Mouse (Mus musculus) liver, embryonic 13.5 days (tissue): ENCODE measurements around the gene Zc3h7b. TPM values are rescaled to one million over a fixed set of nuclear protein-coding genes. Genes with fewer than 3 reads are reported as not detected.

Source experiments
- ATAC-seq: fragments of 200-750 bp; cut with Nextera tagmentation; 2 replicates; pipeline ENCODE4 v1.8.0; 2017; ENCODE audit warnings: low read depth, mild to moderate bottlenecking, moderate number of reproducible peaks, moderate library complexity
- DNase-seq: peaks from one replicate; pipeline ENCODE4 v3.0.0; 2022
- H3K27ac ChIP-seq: fragments of 300-500 bp; sonication (generic); 2 replicates; pipeline ENCODE4 v1.5.1; 2015; ENCODE audit warnings: moderate library complexity, mild to moderate bottlenecking, inconsistent platforms
- H3K27me3 ChIP-seq: fragments of 300-500 bp; sonication (generic); 2 replicates; pipeline ENCODE4 v1.6.1; 2015; ENCODE audit warnings: mild to moderate bottlenecking, inconsistent platforms
- H3K36me3 ChIP-seq: fragments of 300-500 bp; sonication (generic); 2 replicates; pipeline ENCODE4 v1.6.1; 2015; ENCODE audit warnings: mild to moderate bottlenecking, inconsistent platforms
- H3K4me1 ChIP-seq: fragments of 300-500 bp; sonication (generic); replicated peaks from 2 replicates; pipeline ENCODE4 v1.6.1; 2015; ENCODE audit warnings: inconsistent platforms
- H3K4me2 ChIP-seq: fragments of 300-500 bp; sonication (generic); 2 replicates; pipeline ENCODE4 v1.6.1; 2015; ENCODE audit warnings: inconsistent platforms, mild to moderate bottlenecking, moderate library complexity
- H3K4me3 ChIP-seq: fragments of 300-500 bp; sonication (generic); replicated peaks from 2 replicates; pipeline ENCODE4 v1.5.1; 2015; ENCODE audit warnings: mild to moderate bottlenecking, inconsistent platforms
- H3K9ac ChIP-seq: fragments of 300-500 bp; sonication (generic); 2 replicates; pipeline ENCODE4 v1.6.1; 2015; ENCODE audit warnings: mild to moderate bottlenecking, inconsistent platforms
- H3K9me3 ChIP-seq: fragments of 300-500 bp; sonication (generic); replicated peaks from 2 replicates; pipeline ENCODE4 v1.6.1; 2016; ENCODE audit warnings: inconsistent platforms
- WGBS: fragments of 180-500 bp; shearing (Covaris S2); methylation state at CpG from one replicate; pipeline ENCODE4 v1.1.7; 2015; ENCODE audit not compliant: insufficient replicate concordance; 5-methylcytosine and 5-hydroxymethylcytosine counted together
- polyA plus RNA-seq: library from polyadenylated mRNA; unstranded; fragments of >200 nt; fragmentation: Nextera tagmentation; extraction: Ambion mirVana; gene quantifications from 2 replicates; pipeline ENCODE4 v1.2.1, GENCODE M21; 2015

Gene Zc3h7b
- polyA plus RNA-seq, 1 experiment from 2014 or later = 5.3 TPM

- DNase-seq = no peak
- Histone ChIP-seq H3K27me3 (no peaks in the 10 kb centered on the region), H3K4me1 (peaks cover 27% of the 10 kb centered on the region), H3K36me3 (peaks cover 10% of the 10 kb centered on the region), H3K4me3 (no peak overlapping the region), H3K9ac (no peak overlapping the region), H3K9me3 (no peaks in the 10 kb centered on the region), H3K4me2 (no peak overlapping the region), H3K27ac (no peak overlapping the region)
- WGBS = 76% methylated on average over 6 of the region's 6 CpGs
- ATAC-seq = no peak
These were observed 53.0 kb downstream of the Zc3h7b start for GRCm38 (mm10) chr15:81797861-81798260.

- ATAC-seq (no peak), DNase-seq (no peak)
- Histone ChIP-seq H3K36me3 (peaks cover 4% of the 10 kb centered on the region), H3K4me1 (peaks cover 30% of the 10 kb centered on the region), H3K4me2 (no peak overlapping the region), H3K4me3 (no peak overlapping the region), H3K27ac (no peak overlapping the region), H3K9ac (no peak overlapping the region), H3K9me3 (no peaks in the 10 kb centered on the region), H3K27me3 (no peaks in the 10 kb centered on the region)
- WGBS = 76% methylated on average over 4 of the region's 4 CpGs
These were observed 53.6 kb downstream of the Zc3h7b start for GRCm38 (mm10) chr15:81798421-81798820.

GRCm38 (mm10) chr15:81800391-81800790, 55.5 kb downstream of the Zc3h7b start:
- H3K4me1 ChIP-seq = peaks cover 49% of the 10 kb centered on the region
- no peak for DNase-seq
- no peak overlapping the region for H3K4me3 ChIP-seq
- no peak for ATAC-seq
- no peak overlapping the region for H3K4me2 ChIP-seq
- 60% methylated on average over 3 of the region's 3 CpGs for WGBS
- H3K27me3 ChIP-seq = no peaks in the 10 kb centered on the region
- no peak overlapping the region for H3K9ac ChIP-seq
- H3K36me3 ChIP-seq = no peaks in the 10 kb centered on the region
- H3K9me3 ChIP-seq = no peaks in the 10 kb centered on the region
- no peak overlapping the region for H3K27ac ChIP-seq

- H3K4me3 ChIP-seq = peak within 1 kb of the TSS; percentile 52
- peak; percentile 78 for DNase-seq
- H3K27ac ChIP-seq = peak within 1 kb of the TSS; percentile 67
- no peaks in the 10 kb centered on the region for H3K27me3 ChIP-seq
- peaks cover 50% of the 10 kb centered on the region for H3K4me1 ChIP-seq
- peak within 1 kb of the TSS; percentile 76 for H3K4me2 ChIP-seq
- peak within 1 kb of the TSS; percentile 64 for H3K9ac ChIP-seq
- WGBS = 15% methylated on average over 19 of the region's 19 CpGs
- no peaks in the 10 kb centered on the region for H3K36me3 ChIP-seq
- no peaks in the 10 kb centered on the region for H3K9me3 ChIP-seq
- peak; percentile 86 for ATAC-seq
These were observed 57.4 kb downstream of the Zc3h7b start, which contains the start of gene Tef for GRCm38 (mm10) chr15:81802001-81802890. Tef (plus strand) TSS chr15:81802421.

- H3K27ac ChIP-seq = peak overlapping the region; percentile 67
- peak overlapping the region; percentile 64 for H3K9ac ChIP-seq
- ATAC-seq (no peak), DNase-seq (no peak)
- peak overlapping the region; percentile 52 for H3K4me3 ChIP-seq
- no peaks in the 10 kb centered on the region for H3K27me3 ChIP-seq
- H3K4me1 ChIP-seq = peaks cover 50% of the 10 kb centered on the region
- no peaks in the 10 kb centered on the region for H3K9me3 ChIP-seq
- peak overlapping the region; percentile 76 for H3K4me2 ChIP-seq
- H3K36me3 ChIP-seq = no peaks in the 10 kb centered on the region
- 27% methylated on average over 8 of the region's 8 CpGs for WGBS
These were observed 58.1 kb downstream of the Zc3h7b start for GRCm38 (mm10) chr15:81802941-81803351.

GRCm38 (mm10) chr15:81803425-81803951, 58.6 kb downstream of the Zc3h7b start:
- peak overlapping the region; percentile 52 for H3K4me3 ChIP-seq
- DNase-seq = no peak
- ATAC-seq = peak; percentile 54
- peak overlapping the region; percentile 64; the same call in 1 of the 2 replicates for H3K9ac ChIP-seq
- peaks cover 50% of the 10 kb centered on the region for H3K4me1 ChIP-seq
- no peaks in the 10 kb centered on the region for H3K36me3 ChIP-seq
- H3K4me2 ChIP-seq = peak overlapping the region; percentile 76
- no peaks in the 10 kb centered on the region for H3K27me3 ChIP-seq
- peak overlapping the region; percentile 67; the same call in 1 of the 2 replicates for H3K27ac ChIP-seq
- 16% methylated on average over 4 of the region's 4 CpGs for WGBS
- H3K9me3 ChIP-seq = no peaks in the 10 kb centered on the region

GRCm38 (mm10) chr15:81804172-81804571, 59.3 kb downstream of the Zc3h7b start:
- H3K4me2 ChIP-seq = peak overlapping the region; percentile 76
- H3K27me3 ChIP-seq = no peaks in the 10 kb centered on the region
- H3K36me3 ChIP-seq = no peaks in the 10 kb centered on the region
- ATAC-seq (no peak), DNase-seq (no peak)
- no peaks in the 10 kb centered on the region for H3K9me3 ChIP-seq
- H3K4me3 ChIP-seq = no peak overlapping the region
- peaks cover 49% of the 10 kb centered on the region for H3K4me1 ChIP-seq
- WGBS = 67% methylated on average over 1 of the region's 1 CpGs
- no peak overlapping the region for H3K9ac ChIP-seq
- no peak overlapping the region for H3K27ac ChIP-seq

- Histone ChIP-seq H3K27ac (no peak overlapping the region), H3K4me3 (no peak overlapping the region), H3K27me3 (no peaks in the 10 kb centered on the region), H3K9me3 (no peaks in the 10 kb centered on the region), H3K9ac (no peak overlapping the region), H3K4me1 (peaks cover 52% of the 10 kb centered on the region), H3K36me3 (no peaks in the 10 kb centered on the region), H3K4me2 (no peak overlapping the region)
- ATAC-seq (no peak), DNase-seq (no peak)
- WGBS = 57% methylated on average over 3 of the region's 3 CpGs
These were observed 60.0 kb downstream of the Zc3h7b start for GRCm38 (mm10) chr15:81804883-81805282.

- Histone ChIP-seq H3K4me3 (no peak overlapping the region), H3K4me1 (peaks cover 56% of the 10 kb centered on the region), H3K36me3 (no peaks in the 10 kb centered on the region), H3K9me3 (no peaks in the 10 kb centered on the region), H3K27ac (no peak overlapping the region), H3K4me2 (no peak overlapping the region), H3K27me3 (no peaks in the 10 kb centered on the region), H3K9ac (no peak overlapping the region)
- 67% methylated on average over 6 of the region's 6 CpGs for WGBS
- ATAC-seq (no peak), DNase-seq (no peak)
These were observed 60.8 kb downstream of the Zc3h7b start for GRCm38 (mm10) chr15:81805624-81806023.

GRCm38 (mm10) chr15:81806621-81807404, 62.0 kb downstream of the Zc3h7b start:
- no peak overlapping the region for H3K4me3 ChIP-seq
- no peak overlapping the region for H3K9ac ChIP-seq
- ATAC-seq (no peak), DNase-seq (no peak)
- H3K4me1 ChIP-seq = peaks cover 53% of the 10 kb centered on the region
- no peak overlapping the region for H3K27ac ChIP-seq
- H3K4me2 ChIP-seq = no peak overlapping the region
- no peaks in the 10 kb centered on the region for H3K9me3 ChIP-seq
- WGBS = 69% methylated on average over 4 of the region's 4 CpGs
- no peaks in the 10 kb centered on the region for H3K27me3 ChIP-seq
- no peaks in the 10 kb centered on the region for H3K36me3 ChIP-seq

- WGBS = 55% methylated on average over 2 of the region's 2 CpGs
- Histone ChIP-seq H3K4me1 (peaks cover 51% of the 10 kb centered on the region), H3K9ac (no peak overlapping the region), H3K9me3 (no peaks in the 10 kb centered on the region), H3K27me3 (no peaks in the 10 kb centered on the region), H3K36me3 (no peaks in the 10 kb centered on the region), H3K27ac (no peak overlapping the region), H3K4me2 (no peak overlapping the region), H3K4me3 (no peak overlapping the region)
- DNase-seq = no peak
- no peak for ATAC-seq
These were observed 63.9 kb downstream of the Zc3h7b start for GRCm38 (mm10) chr15:81808799-81809198.
